Mouse (Mus musculus) urinary bladder, postnatal 14 days (tissue): ENCODE results near the gene Ensa.

ENCODE experiments used
- DNase-seq: peaks from one replicate; pipeline ENCODE4 v3.0.0; 2021; ENCODE audit warnings: low spot score

Ensa gene

GRCm38 (mm10) chr3:95681365-95681764 is 56.6 kb downstream of the Ensa start:
- DNase-seq: no peak
